Mouse (Mus musculus) erythroid progenitor cell, adult 5-6 weeks (primary cell): Measurements from ENCODE around the gene Pitpnm2. TPM values are rescaled to one million over a fixed set of nuclear protein-coding genes. Genes with fewer than 3 reads are reported as not detected.

ENCODE experiments used
- ATAC-seq: replicated peaks from 2 replicates; pipeline ENCODE4 v1.8.0; 2016; ENCODE audit warnings: moderate number of reproducible peaks, mild to moderate bottlenecking, moderate TSS enrichment, inconsistent platforms; ENCODE audit not compliant: poor library complexity, low FRiP score, severe bottlenecking
- total RNA-seq, 2 experiments: library from RNA; stranded (forward) in 1 of 2; stranded (reverse) in 1 of 2; fragments of 150-400 nt in 1 of 2; fragments of 186-747, 209-891 nt in 1 of 2; gene quantifications; 2 replicates each; pipeline versions ENCODE4 v1.2.3 to v1.2.4; 2015 to 2017; ENCODE audit warnings: low replicate concordance in 2 of 2

Pitpnm2 gene
- total RNA-seq, 2 experiments from 2014 or later, result 0.42 to 0.76 TPM

DNA sequence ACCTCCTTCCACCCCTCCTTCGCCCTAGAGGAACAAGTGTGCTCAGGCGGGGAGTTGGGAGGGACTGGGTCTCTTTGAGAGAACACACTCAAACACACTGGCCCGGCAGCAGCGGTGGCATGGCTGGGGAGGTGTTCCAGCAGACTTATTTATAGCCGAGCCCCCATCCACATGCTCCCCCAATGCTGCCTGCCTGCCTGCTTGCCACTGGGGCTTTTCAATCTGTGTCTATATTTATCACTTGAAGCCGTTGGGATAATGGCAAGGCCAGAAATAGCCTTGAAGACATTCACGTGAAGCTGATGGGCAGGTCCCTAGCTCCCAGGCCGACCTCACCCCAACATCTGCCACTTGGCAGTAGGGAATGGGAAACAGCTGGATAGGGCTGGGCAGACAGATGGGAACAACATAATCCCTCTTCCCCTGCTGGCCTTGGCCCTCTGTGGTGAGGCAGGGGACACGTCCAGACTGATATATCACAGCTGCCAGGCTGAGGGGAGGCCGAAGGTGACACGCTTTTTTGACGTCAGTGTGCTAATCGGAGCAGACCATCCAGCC lies 43.0 kb downstream of the Pitpnm2 start:
- no peak for ATAC-seq

DNA sequence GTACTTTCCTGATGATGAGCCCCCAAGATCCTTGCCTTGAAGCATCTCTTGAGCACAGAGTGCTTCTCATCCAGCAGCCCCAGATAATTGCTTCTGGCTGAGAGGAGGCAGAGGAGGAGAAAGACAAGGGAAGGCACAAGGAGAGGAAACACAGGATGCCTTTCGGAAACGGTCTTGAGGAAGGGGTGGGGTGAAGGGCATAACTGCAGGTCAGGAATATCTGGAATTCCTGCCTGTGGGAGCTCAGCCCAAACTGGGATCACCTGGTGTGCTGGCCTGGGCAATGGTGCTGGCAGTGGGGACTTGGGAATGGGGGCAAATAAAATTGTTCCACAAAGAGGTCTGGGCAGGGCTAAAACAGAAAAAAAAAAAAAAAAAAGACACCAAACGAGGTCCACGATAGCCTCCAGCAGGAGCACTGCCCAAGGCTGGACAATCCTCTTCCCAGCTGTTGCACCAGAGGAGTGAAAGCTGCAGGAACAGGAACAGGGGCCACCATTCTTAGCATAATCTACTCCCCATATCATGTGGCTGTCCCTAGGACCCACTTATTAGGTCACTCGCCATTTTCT lies 43.7 kb downstream of the Pitpnm2 start:
- ATAC-seq, result no peak

DNA sequence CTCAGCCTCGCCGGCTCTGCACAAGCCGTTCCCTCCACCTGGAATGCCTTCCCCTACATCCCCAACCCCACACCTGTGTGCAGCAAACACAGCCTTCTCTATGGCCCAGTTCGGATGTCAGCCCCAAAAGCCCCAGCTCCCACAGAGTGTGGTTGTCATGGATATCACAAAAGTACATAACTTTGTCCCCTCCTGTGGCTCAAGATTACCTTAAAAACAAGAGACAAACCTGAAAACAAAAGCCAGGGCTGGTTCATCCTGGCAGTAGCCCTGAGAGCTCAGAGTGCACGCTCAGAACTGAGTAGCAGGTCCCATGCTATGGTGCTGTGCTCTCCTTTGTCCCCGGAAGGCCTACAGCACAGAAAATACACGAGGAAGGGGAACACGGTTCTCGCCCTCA lies 44.3 kb downstream of the Pitpnm2 start:
- no peak for ATAC-seq

DNA sequence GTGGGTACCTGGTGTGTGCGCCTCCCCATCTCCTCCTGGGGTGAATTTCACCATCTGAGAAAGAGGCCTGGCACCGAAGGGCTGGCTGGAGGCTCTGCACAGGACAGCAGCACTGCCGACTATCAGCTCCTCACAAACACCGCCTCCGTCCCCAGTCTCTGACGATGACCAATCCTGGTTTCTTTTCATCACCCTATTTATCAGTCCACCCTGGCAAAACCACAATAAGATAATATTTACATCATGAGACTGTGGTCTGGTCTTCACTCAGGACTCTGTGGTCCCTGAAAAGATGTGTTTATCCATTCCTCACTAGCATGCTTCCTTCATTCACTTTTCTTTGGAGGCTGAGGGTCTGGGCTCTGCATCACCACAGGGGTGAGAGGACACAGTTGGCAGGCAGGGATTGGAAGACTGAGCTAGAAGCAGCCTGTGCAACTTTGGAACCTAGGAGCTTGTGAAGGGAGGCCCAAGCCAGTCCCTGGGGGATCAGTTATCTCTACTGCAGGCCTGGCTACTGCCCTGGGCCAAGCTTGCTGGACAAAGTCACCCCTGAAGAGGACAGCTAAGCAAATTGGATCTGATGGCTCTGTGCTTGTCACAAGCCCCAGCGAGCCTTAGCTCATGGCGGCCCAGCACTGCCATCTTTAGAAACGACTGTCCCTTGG lies 45.3 kb downstream of the Pitpnm2 start:
- ATAC-seq, result no peak

DNA sequence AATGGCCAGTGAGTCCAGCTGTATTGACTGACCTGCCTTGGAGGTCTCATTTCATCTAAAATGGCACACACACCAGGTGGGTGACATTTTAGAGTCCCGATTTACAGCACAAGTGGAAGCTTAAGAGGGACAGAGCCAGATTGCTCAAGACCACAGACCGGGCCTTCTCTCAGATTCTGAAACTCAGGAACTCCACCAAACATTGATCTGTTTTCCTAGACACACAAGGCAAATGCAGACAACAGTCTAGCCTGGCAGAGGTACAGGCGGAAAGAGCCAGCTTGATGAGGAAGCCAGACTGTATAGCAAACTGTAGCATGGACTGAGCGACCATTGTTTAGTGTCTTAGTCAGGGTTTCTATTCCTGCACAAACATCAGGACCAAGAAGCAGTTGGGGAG lies 46.3 kb downstream of the Pitpnm2 start:
- no peak for ATAC-seq

DNA sequence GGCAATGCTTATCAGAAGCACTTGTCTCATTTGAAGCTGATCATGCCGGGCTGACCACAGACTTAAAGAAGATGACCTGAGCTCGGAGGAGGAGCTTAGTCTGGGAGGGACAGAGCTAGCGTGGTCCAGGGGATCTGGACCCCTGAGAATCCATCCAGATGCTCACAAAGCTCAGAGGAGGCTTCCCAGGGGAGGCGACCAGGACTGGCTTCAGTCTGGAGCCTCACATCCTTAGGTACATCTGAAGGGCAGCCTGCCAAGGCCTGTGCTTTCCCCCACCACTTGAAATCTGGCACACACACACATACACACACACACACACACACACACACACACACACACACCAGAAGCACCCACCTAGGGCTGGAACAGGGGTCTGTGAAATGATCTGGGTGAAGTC lies 47.5 kb downstream of the Pitpnm2 start:
- ATAC-seq, result no peak

DNA sequence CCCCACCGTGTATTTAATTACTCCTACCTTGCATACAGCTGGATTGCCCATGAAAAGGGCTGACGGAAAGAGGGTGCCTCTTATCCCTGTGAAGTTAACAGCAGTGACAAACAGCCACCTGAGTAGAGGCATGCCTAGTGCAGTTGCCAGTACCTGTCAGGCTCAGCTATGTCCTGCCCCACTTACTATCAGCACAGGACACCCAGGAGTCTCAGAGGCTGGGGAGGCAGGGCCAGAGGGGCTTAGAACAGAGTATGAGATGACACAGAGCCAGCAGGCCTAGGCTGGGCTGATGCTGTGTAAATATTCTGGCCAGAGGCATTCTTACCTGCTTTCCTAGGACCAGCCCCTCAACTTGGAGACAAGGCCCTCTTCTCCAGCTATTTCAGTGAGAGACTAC lies 48.0 kb downstream of the Pitpnm2 start:
- ATAC-seq, result no peak

DNA sequence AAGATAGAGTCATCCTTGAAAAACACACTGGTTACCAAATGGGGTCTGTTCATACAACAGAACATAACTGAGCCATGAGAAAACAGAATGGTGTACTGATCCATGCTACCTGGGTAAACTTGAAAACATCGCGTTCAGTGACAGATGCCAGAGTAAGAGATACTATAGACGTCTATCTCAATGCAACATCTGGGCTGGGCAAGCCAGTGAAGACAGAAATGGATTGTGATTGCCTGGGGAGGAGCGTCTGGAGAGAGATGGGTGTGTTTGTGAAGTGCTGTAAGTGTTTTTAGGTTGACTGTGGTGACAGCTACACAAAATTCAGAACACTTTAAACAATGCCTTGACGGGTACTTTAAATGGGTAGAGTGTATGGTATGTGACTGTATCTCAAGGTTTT lies 48.7 kb downstream of the Pitpnm2 start:
- ATAC-seq, result no peak

DNA sequence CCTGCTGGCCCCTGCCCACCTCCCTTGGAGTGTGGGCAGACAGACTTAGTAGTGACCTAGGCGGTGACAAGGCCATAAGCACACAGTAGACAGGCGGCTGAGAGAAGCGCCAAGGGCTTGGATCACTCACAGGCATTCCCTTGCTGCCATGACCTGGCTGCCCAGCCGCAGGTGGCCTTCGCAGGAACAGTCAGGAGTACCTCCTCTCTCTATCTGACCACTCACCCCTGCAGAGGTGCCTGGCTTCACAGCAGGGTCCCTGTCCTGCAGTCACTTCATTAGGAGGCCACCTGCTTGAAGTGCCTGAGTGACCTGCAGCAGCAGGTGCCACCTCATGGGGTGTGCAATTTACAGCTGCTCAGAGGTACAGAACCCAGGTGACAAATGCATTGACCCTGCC lies 50.4 kb downstream of the Pitpnm2 start:
- ATAC-seq, result no peak

DNA sequence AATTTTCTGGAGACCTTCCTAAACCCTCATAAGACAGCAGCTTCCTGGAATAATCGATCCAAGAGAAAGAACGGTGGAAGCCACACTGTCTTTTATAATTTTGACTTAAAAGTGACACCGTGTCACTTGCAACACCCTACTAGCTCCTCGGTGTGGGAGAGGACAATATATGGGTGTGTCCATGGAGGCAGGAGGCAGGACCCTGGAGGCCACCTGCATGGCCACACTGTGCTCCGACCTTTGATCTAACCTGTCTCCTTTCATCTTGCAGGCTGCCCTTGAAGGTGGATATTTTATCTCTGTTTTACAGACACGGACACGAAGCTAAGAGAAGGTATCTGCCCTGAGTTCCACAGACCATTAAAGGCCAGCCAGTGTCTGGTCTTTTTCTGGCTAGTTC lies 51.1 kb downstream of the Pitpnm2 start:
- ATAC-seq, result no peak

DNA sequence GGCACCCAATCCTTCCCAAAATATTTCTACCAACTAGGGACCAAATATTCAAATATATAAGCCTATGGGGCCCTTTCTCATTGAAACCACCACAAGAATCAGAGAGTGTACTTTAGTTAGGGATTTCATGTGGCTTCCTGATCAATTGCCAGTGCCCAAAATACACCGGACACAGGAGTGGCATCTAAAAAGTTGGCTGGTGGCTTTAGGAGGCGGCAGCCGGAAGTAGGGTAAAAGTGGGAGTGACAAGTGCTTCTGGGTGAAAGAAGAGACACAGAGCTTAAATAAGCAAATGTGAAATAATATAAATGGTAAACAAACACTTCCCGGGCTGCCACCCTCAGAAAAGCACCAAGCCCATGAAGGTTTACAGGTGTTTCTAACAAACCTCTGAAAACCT lies 53.5 kb downstream of the Pitpnm2 start:
- no peak for ATAC-seq

DNA sequence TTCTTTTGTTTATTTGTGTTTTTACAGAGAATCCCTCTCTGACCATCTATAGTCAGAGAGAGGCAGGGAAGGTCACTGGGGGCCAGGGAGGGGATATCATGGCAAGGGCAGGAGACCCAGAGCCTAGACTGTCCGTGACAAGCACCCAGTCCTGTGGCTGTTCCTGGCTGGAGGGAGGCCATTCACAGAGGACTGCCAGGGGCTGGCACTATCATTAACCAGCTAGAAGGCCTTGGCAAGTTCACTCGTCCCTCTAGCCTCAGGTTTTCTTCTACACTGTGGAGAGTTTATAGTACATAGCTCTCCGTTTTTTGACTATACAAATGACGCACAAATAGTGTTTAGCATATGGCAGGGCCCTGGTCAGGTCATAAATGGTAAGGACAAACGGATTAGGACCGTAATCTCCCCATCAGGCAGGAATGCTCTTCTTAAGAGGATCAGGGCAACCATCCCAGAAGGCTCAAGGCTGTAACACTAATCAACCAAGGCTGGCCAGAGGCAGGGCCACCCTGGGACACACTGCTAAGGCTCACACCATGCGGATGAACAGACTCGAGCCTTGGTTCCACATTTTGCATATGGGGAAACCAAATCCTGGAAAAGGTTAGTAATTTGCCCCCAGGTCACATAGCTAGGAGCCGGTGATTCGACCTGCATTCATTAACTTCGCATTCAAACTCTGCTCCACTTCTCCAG lies 55.0 kb downstream of the Pitpnm2 start:
- no peak for ATAC-seq

DNA sequence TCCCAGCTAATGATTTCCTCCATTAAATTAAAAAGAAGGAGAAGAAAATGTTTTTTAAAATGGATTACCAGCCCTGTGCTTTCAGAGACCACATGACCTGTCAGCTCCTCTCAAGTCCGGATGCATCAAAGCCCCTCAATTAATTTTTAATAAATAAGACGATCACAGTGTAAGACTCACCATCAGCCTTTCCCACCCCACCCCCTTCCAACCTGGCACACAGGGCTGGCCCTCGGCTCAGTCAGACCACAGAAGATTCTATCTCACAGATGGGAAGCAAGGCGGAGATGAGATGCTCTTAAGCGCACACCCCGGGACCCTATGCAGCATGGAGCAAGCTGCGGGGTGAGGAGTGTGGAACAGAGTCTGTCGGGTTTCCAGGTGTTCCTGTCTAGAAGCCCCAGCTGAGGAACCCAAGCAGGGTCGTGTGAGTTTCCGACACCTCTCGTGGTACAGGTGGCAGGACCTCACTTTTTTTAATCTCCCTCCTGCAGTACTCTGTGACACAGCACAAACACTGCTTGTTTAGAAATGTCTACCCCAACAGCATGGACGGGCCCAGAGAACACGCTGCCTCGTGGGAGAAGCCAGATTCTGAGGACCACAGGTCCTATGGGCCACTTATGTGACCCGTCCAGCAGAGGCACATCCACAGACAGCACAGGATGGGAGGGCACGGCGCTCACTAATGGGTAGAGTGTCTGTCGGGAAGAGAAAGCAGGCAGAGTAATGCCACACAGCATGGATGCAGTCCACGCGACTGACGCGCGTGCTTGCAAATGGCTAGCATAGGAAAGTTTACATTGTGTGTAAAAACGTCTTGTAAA lies 56.1 kb downstream of the Pitpnm2 start:
- no peak for ATAC-seq

DNA sequence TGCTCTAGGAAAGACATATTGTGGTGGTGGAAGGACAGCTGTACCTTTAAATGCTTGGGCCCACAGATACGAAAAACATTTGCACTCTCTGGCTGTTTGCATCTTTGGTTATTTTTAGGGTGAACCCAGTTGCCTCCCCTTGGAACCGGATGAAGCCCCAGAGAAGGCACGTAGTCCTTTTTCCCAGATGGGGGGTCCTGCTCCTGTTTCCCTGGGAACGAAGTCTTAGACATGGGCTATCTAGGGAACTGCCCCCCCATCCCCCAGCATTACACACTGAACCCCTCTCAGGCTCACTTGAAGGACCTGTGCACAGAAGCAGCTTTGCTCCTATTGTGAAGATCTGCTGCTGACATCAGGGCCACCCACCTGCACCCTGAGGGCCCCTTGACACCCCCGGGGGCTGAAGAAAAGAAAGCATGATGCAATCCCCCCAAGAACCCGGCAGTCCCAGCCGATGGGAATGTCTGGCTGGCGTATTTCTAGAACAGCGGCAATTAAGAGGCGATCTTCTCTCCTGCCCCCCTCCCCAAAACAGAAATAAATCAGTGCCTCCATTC lies 56.8 kb downstream of the Pitpnm2 start:
- no peak for ATAC-seq

DNA sequence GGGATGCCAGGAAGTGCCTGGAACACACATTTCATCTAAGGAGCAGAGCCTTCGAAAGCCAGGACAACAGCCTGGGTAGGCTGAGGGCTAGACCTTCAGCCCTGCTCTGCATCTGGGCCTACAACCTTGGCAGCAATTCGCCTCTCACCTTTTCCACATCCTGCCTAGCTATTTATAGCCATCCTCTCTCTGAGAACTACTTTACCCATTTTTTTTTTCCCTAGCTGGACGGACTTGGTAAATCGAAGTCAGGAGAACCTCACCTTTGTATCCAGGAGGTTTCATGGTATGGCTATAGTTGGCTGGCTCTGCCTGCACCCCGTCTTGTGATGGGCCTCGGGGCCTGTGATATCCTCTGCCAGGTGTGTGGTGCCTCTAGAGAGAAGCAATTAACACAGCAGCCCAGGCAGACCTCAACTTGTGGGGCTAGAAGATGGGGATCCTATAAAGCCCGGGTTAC lies 57.3 kb downstream of the Pitpnm2 start:
- no peak for ATAC-seq

DNA sequence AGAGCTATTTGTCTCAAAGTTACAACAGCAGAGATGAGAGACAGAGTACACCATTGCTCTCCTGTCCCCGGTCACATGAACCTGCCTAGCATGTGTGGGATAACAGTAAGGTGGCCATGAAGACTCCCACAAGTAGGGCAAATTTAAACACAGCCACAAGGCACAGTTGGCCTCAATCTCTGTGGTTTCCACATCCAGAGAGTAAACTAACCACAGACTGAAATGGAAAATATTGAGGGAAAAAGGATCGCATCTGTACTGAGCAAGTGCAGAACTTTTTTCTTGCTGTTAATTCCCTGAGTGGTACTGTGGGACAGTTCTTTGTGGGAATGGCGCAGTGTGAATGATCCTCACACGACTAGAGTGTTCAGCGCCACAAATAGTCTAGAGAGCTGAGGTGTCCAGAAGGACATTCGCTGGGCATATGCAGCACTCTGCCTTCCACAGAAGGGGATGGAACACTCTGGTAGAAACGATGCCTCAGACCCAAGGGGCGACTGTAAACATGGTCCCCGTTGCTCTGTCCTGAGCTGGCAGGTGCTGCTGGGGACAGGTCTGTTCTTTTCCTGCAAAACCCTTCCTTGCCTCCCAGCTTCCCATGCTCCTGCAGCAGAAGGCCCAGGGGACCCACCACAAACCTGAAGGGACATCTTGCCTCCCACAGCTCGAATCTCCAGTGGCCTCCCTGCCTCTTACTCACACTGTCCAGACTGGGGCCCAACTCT lies 59.3 kb downstream of the Pitpnm2 start:
- ATAC-seq, result no peak

DNA sequence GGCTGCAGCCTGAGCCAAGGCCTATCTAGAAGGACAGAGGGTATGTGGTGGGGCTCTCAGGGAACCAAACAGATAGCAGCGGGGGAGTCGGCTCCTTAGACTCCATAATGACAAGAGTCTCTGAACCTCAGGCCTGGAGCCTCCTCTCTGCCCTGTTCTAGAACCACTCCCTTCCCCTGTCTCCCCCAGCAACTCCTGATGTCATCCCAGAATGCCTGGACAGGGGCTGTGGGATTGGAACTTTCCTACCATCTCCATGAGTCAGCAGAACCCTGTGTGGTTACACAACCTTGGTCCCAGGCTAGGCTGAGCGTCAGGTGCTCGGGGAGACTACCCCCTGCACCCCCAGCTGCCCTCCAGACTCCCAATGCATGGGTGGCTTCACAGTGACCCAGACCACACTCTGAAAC lies 60.0 kb downstream of the Pitpnm2 start:
- ATAC-seq, result no peak

DNA sequence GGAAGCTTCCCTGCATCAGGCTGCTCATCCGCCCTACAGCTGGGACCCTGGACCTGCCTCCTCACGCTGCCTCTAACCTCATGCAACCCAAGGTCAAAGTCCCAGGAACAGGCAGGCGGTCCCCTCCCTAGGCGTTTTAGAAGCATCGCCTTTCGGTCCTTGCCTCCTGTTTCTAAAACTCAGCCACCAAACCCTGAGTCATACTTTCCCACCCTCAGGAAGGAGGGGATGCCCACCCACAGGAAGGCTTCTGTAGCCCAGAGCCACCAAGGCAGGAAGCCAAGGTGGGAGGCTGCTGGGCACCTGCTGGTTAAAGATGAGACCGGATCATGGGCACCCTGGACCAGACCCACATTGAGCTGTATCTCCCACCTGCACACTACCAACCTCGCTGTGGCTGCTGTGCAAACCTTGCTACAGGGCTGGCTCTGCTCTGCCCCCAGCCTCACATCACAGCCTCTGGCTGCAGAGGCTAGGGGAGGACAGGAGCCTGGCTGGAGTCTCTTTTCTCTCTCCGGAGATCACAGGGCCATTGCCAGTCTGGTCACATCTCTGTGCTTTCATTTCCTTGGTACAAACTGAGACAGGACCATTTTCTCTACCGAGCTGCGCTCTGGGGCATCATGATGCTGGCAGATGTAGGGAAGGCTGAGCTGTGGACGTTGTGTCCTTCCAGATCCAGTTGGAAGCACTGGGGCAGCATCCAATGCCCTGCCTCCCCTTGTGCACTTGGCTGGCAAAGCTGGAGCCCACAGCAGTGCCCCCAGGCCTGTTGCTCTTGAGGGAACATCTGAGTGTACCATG lies 61.9 kb downstream of the Pitpnm2 start:
- ATAC-seq, result no peak
